Mouse (Mus musculus) kidney, postnatal 25 days (tissue): Measurements from ENCODE around the gene Lcp2.
A peak's percentile ranks its signal among the peaks of the same experiment; 100 is the strongest.

ENCODE experiments used
- DNase-seq, 2 experiments: peaks; one replicate each; pipeline ENCODE4 v3.0.0; 2021; ENCODE audit warnings: mixed read lengths in 2 of 2

Lcp2 gene

GRCm38 (mm10) chr11:34048375-34049124, 1.8 kb downstream of the Lcp2 start:
- no peak for DNase-seq

DNA sequence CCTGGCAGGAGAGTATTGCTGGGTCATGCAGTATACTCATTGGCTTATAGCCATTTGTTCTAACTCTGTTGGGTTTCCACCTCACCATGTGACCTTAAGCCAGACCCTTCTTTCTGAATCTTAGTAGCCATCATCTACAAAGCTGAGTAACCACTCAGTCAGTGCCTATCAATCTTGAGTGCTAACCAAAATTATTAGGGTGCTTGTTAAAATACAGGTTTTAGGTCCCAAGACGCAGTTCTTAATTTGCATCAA, 2.3 kb downstream of the Lcp2 start:
- no peak for DNase-seq

- DNase-seq, result no peak
Observed at GRCm38 (mm10) chr11:34050063-34050462, 3.3 kb downstream of the Lcp2 start.

- DNase-seq, result no peak
Observed at GRCm38 (mm10) chr11:34050643-34051042, 3.9 kb downstream of the Lcp2 start.

GRCm38 (mm10) chr11:34053031-34053818, 6.5 kb downstream of the Lcp2 start:
- no peak for DNase-seq

GRCm38 (mm10) chr11:34054031-34054727, 7.5 kb downstream of the Lcp2 start:
- no peak for DNase-seq

DNA sequence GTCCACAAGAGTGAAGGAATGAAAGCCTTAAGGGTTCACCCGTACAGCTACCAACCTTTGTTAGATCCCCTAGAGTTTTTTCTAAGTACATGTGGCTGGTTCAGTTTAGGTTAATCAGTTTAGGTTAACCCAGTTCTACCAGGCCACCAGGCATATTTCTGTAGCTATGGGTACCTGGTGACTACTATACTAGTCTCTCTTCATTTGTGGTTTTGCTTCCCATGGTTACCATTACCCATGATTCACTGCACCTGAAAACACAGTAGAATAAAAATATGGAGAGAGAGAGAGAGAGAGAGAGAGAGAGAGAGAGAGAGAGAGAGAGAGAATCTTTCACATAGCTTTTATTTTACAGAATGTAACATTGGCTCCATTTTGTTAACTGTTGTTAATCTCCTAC, 10.0 kb downstream of the Lcp2 start:
- no peak for DNase-seq

DNA sequence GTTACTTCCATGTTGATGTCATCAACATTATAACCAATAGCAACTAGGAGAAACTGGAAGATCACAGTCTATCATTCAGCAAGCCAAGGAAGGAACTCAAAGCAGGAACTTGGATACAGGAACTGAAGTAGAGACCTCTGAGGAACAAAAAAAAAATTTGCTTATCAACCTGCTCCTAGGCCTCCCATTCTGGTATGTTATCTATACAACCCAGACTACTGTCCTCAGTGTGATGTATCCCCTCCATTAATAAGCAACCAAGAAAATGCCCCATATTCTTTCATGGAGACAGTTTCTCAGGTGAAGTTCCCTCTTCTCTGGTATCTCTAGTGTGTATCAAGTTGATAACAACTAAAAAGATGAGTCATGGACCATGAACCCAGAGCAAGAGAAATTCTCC, 11.6 kb downstream of the Lcp2 start:
- DNase-seq, result no peak

DNA sequence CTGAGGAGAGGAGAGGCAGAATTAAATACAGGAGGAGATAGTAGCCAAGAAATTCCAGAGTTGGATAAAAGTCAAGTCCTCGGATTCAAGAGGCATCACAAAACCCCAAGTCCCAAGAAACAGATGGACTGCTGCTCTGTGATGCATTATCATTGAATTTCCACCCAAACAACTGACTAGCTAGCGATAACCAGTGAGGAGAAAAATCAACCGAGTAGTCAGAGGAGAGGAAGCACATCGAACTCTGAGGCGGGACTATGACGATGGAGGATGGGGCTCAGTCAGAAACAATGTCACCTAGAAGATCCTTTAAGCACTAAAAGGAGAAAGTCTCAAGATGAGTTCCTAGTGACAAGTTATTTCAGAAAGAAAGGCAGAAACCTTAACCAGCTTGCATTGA, 12.2 kb downstream of the Lcp2 start:
- DNase-seq, result no peak

DNA sequence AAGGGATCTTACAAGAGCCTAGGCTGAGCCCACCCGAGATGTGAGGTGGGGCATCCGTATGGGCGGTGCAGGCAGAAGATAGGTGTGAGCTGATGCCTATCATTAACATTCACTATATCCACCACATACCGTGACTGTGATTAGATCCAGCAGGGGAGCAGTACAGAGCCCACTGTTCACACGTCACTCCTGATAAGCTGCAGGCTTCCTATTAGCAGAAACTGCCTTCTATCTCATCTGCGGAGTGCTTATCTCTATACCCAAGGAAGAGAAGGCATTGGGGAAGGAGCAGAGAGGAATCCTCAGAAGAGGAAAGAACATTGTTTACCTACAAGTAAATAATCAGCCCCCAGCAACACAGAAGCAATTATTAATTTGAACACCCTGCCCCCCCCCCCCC, 15.0 kb downstream of the Lcp2 start:
- no peak for DNase-seq

DNA sequence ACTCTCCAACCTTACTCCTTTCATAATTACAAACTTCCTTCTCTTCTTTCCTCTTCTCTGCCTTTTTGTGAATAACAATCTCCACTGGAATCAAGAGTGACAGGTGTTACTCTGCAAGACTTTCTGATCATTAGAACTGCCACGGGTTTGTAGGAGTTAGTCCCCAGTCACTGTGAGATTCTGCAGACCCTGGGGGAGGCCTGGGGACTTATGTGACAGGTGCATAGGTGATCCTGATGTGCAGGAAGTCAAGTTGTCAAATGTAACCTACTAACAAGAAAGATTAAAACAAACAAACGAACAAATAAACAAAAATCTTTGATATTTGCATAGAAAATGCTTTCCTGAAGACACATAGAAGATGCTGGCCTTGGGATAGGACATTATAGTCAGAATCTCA, 16.5 kb downstream of the Lcp2 start:
- DNase-seq, result no peak

DNA sequence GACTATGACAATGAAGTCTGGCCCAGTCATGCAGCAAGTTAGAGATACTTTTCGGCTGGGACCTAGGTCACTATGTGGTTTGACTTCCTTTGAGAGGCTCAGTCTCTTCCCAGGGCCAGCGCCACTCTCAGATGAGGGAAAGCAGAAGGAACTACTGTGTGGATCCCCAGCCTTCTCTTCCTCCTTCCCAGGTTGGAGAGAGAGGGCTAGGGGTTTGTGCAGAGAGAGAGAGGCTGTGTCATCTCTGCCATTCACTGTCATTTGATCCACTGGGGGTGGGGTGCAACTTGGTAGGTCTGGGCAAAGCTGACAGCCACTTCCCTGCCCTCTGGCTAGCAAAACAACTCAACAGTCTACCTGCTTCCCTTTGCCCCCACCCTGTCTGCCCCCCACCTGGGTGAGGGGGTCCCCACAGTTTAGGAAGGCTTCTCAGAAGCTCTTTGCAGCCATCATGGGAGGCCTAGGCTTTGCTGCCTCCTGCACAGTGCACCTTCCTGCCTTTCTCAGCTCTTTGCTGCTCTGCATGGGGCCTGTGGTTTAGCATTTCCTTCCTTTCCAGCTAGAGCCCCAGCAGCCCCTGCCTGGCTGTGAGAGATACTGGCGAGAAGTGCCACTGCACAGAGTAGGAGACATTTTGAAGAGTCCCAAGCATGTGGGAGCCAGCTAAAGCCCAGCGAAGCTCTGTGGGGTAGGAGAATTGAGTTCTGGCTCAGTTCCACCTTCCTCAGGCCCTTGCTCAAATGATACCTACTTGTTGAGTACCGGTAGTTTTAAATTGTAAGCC, 17.2 kb downstream of the Lcp2 start:
- no peak for DNase-seq

DNA sequence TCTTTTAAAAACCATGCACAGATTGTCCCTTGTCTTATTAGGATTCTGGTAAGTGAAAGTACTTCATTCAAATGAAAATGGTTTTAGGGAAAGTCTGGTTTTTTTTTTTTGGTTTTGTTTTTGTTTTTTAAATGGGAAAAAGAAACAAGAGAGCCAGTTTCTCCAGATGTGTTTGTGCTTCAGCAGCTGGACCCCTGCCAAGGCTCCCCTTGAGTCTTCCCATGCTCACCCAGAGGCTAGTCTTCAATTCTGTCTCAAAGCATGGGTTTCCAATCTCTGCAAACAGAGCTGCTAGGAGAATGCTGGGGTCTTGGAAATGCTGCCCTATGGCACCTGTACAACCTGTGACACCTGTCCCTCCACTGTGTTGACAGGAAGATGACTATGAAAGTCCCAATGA, 23.9 kb downstream of the Lcp2 start:
- DNase-seq, result peak in 1 of 2 experiments; percentile 11

DNA sequence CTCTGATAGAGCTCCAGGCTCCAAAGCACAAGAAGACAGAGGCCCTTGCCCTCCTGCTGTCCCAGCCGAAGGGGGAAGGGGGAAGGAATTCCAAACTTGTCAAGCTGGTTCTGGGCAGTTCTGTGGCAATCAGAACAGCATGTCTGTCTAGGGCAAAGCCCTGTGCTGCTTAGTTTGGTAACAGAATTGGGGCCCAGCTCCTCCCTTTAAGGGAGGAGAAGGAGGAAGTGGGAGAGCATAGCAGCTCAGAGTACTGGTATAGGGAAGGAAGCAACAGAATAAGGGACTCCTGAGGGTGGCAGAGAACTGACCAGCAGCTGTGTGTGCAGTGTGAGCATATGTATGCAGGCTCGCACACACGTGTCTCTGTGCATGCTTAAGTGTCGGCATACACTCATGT, 25.6 kb downstream of the Lcp2 start:
- DNase-seq, result no peak

DNA sequence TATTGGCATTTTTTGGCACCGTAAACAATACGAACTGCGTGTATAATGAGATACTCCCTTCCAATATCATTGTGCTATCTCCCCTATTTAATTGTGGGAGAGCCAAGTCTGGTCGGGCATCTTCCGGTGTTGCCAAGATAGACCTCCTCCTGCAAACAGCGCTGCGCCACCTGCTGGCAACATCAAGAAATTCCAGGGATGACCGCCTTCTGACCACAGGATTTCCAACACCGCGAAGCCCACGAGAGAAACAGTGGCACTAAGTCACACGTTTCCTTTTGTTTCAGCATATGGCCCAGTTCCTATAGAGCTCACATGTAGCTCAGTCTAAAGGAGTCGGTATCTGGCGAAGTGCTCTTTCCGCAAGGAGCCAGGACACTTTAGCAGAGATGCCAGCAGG, 27.1 kb downstream of the Lcp2 start:
- peak; percentile 51 to 60 for DNase-seq

- no peak for DNase-seq
Observed at GRCm38 (mm10) chr11:34077870-34078269, 31.1 kb downstream of the Lcp2 start.

GRCm38 (mm10) chr11:34078581-34078980, 31.9 kb downstream of the Lcp2 start:
- no peak for DNase-seq

DNA sequence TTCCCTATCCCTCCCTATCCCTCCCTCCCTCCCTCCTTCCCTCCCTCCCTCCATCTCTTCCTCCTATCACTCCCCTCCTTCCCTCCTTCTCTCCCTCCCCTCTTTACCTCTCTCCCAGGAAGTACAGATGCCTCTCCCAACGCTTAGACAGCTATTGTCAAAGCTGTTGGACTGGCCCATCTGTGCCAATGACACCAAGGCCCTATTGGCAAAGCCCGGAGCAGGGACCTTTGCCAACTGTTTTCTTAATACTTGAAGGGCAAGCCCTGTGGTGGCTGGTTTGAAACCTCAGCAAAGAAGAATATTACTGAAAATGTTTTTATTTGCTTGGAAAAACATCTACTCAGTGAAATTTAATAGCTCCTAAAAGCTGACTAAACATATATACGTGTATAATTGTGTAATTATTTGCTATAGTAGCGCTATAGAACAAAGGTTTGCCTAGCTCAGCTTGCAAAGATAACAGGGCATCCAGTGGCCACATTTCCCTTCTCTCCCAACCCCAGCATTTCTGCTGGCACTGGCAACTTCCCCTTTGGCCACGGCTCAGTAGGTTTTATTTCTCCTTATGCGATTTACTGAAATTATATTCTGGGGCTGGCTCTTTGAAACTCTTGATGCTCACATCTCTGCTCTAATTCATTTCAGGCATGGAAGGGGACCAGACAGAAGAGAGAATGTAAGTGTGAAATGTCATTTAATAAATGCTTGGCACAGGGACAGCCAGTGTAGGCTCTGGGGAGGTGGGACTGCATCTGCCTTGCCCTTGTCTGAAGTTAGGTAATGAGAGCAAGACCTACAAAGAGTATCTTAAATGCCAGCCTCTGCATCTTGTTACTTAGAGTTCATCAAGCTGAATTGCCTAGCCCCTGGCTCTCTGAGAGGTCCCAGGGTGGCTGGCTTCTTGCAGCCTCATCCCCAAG, 33.1 kb downstream of the Lcp2 start:
- DNase-seq, result no peak

GRCm38 (mm10) chr11:34083795-34084194, 37.1 kb downstream of the Lcp2 start:
- DNase-seq, result no peak

- no peak for DNase-seq
Observed at GRCm38 (mm10) chr11:34084639-34085038, 37.9 kb downstream of the Lcp2 start.

DNA sequence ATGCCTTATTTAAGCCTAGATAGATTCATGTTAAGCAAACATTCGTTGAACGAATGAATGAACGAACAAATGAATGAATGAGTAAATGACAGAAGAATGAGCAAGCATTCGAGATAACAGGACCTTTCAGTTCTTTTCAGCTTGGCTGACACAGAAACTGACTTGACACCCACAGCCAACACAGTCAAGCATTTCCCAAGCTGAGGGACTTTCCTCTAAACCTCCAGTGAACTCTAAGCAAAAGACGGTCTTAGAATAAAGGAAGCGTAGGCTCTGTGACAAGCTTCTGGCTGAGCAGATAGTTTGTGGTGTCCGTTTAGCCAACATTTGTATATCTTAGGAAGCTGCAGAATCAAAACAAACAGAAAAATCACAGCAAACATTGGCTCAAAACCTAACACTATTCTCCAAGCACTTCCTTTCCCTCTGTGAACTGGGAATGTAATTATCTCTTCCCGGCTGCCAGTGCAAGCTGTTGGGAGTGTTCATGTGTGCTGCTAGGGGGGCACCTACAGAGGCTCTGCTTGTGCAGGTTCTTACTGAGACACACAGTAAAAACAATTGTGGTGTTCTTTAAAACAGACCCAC, 39.5 kb downstream of the Lcp2 start:
- no peak for DNase-seq

- no peak for DNase-seq
Observed at GRCm38 (mm10) chr11:34087064-34087463, 40.3 kb downstream of the Lcp2 start.
